Mouse (Mus musculus): ENCODE results near the gene Eif3i. TPM values are rescaled to one million over a fixed set of nuclear protein-coding genes. Genes with fewer than 3 reads are reported as not detected.

The Eif3i gene
- polyA plus RNA-seq, 1 experiment: 416 TPM

GRCm38 (mm10) chr4:129625496-129625895, 25.0 kb upstream of the Eif3i start:
- TF ChIP-seq USF1 (IDR thresholded peaks at IDR 0.05; ENCODE audit: low read depth): no peak
- Histone ChIP-seq H3K79me2 (ENCODE audit: control insufficient read depth, insufficient read depth) (peaks cover 6% of the 10 kb centered on the region), H3K4me3 (ENCODE audit: insufficient read depth, poor library complexity, severe bottlenecking) (no peak overlapping the region), H3K36me3 (ENCODE audit: control insufficient read depth, insufficient read depth) (peaks cover 37% of the 10 kb centered on the region), H3ac (ENCODE audit: control insufficient read depth, insufficient read length, low read depth) (no peak overlapping the region), H3K79me3 (ENCODE audit: low read depth) (no peaks in the 10 kb centered on the region), H3K27me3 (ENCODE audit: control insufficient read depth, insufficient read depth, insufficient read length) (no peaks in the 10 kb centered on the region)

GRCm38 (mm10) chr4:129625029-129625370, 24.6 kb upstream of the Eif3i start:
- no peak for TF ChIP-seq FOSL1 (IDR thresholded peaks at IDR 0.05; ENCODE audit: insufficient read depth, low read length, poor library complexity, severe bottlenecking)
- no peak for TF ChIP-seq USF1 (IDR thresholded peaks at IDR 0.05; ENCODE audit: low read depth)
- no peak for TF ChIP-seq MYOG (IDR thresholded peaks at IDR 0.05; ENCODE audit: control insufficient read depth, extremely low read depth, insufficient read length)
- TF ChIP-seq CEBPB (IDR thresholded peaks at IDR 0.05; ENCODE audit: low read depth): no peak
- no peak for TF ChIP-seq MAX (IDR thresholded peaks at IDR 0.05)
- Histone ChIP-seq H3K4me3 (ENCODE audit: insufficient read depth, poor library complexity, severe bottlenecking) (no peak overlapping the region), H3K27me3 (ENCODE audit: control insufficient read depth, insufficient read depth, insufficient read length) (no peaks in the 10 kb centered on the region), H3K79me3 (ENCODE audit: low read depth) (no peaks in the 10 kb centered on the region), H3K79me2 (ENCODE audit: control insufficient read depth, insufficient read depth) (peaks cover 6% of the 10 kb centered on the region), H3K36me3 (ENCODE audit: control insufficient read depth, insufficient read depth) (peaks cover 32% of the 10 kb centered on the region), H3ac (ENCODE audit: control insufficient read depth, insufficient read length, low read depth) (no peak overlapping the region)

GRCm38 (mm10) chr4:129624281-129625028, 24.0 kb upstream of the Eif3i start:
- peaks cover 27% of the 10 kb centered on the region for H3K36me3 ChIP-seq (ENCODE audit: control insufficient read depth, insufficient read depth)
- H3ac ChIP-seq (ENCODE audit: control insufficient read depth, insufficient read length, low read depth): no peak overlapping the region
- peaks cover 6% of the 10 kb centered on the region for H3K79me2 ChIP-seq (ENCODE audit: control insufficient read depth, insufficient read depth)
- H3K79me3 ChIP-seq (ENCODE audit: low read depth): no peaks in the 10 kb centered on the region
- no peaks in the 10 kb centered on the region for H3K27me3 ChIP-seq (ENCODE audit: control insufficient read depth, insufficient read depth, insufficient read length)
- H3K4me3 ChIP-seq (ENCODE audit: insufficient read depth, poor library complexity, severe bottlenecking): peak overlapping the region; percentile 29
- TF ChIP-seq MYOG (IDR thresholded peaks at IDR 0.05; ENCODE audit: control insufficient read depth, extremely low read depth, insufficient read length) (no peak), CTCF (IDR thresholded peaks at IDR 0.05; ENCODE audit: control insufficient read depth, insufficient read depth, insufficient read length) (no peak), FOSL1 (IDR thresholded peaks at IDR 0.05; ENCODE audit: insufficient read depth, low read length, poor library complexity, severe bottlenecking) (no peak), CEBPB (IDR thresholded peaks at IDR 0.05; ENCODE audit: low read depth) (no peak), USF1 (IDR thresholded peaks at IDR 0.05; ENCODE audit: low read depth) (no peak), MYOD1 (IDR thresholded peaks at IDR 0.05; ENCODE audit: control insufficient read depth, insufficient read length, low read depth) (no peak), MAX (IDR thresholded peaks at IDR 0.05) (no peak)

- Histone ChIP-seq H3K36me3 (ENCODE audit: control insufficient read depth, insufficient read depth) (peaks cover 20% of the 10 kb centered on the region), H3ac (ENCODE audit: control insufficient read depth, insufficient read length, low read depth) (peak within 1 kb of the TSS; percentile 55), H3K79me3 (ENCODE audit: low read depth) (no peaks in the 10 kb centered on the region), H3K79me2 (ENCODE audit: control insufficient read depth, insufficient read depth) (peaks cover 6% of the 10 kb centered on the region), H3K4me3 (ENCODE audit: insufficient read depth, poor library complexity, severe bottlenecking) (peak within 1 kb of the TSS; percentile 29), H3K27me3 (ENCODE audit: control insufficient read depth, insufficient read depth, insufficient read length) (no peaks in the 10 kb centered on the region)
- TF ChIP-seq CEBPB (IDR thresholded peaks at IDR 0.05; ENCODE audit: low read depth) (no peak), USF1 (IDR thresholded peaks at IDR 0.05; ENCODE audit: low read depth) (no peak), CTCF (IDR thresholded peaks at IDR 0.05; ENCODE audit: control insufficient read depth, insufficient read depth, insufficient read length) (no peak), MYOG (IDR thresholded peaks at IDR 0.05; ENCODE audit: control insufficient read depth, extremely low read depth, insufficient read length) (no peak), FOSL1 (IDR thresholded peaks at IDR 0.05; ENCODE audit: insufficient read depth, low read length, poor library complexity, severe bottlenecking) (no peak), MAX (IDR thresholded peaks at IDR 0.05) (no peak), MYOD1 (IDR thresholded peaks at IDR 0.05; ENCODE audit: control insufficient read depth, insufficient read length, low read depth) (no peak)
Measured at GRCm38 (mm10) chr4:129623681-129624091, 23.2 kb upstream of the Eif3i start, which contains the start of gene Ccdc28b. Gene Ccdc28b (minus strand): TSS chr4:129623947.

- peak overlapping the region; percentile 29 for H3K4me3 ChIP-seq (ENCODE audit: insufficient read depth, poor library complexity, severe bottlenecking)
- peaks cover 13% of the 10 kb centered on the region for H3K36me3 ChIP-seq (ENCODE audit: control insufficient read depth, insufficient read depth)
- no peaks in the 10 kb centered on the region for H3K27me3 ChIP-seq (ENCODE audit: control insufficient read depth, insufficient read depth, insufficient read length)
- TF ChIP-seq MYOG (IDR thresholded peaks at IDR 0.05; ENCODE audit: control insufficient read depth, extremely low read depth, insufficient read length) (no peak), CEBPB (IDR thresholded peaks at IDR 0.05; ENCODE audit: low read depth) (no peak), CTCF (IDR thresholded peaks at IDR 0.05; ENCODE audit: control insufficient read depth, insufficient read depth, insufficient read length) (no peak), MYOD1 (IDR thresholded peaks at IDR 0.05; ENCODE audit: control insufficient read depth, insufficient read length, low read depth) (no peak), USF1 (IDR thresholded peaks at IDR 0.05; ENCODE audit: low read depth) (no peak), MAX (IDR thresholded peaks at IDR 0.05) (no peak), FOSL1 (IDR thresholded peaks at IDR 0.05; ENCODE audit: insufficient read depth, low read length, poor library complexity, severe bottlenecking) (no peak)
- H3K79me3 ChIP-seq (ENCODE audit: low read depth): peaks cover 4% of the 10 kb centered on the region
- H3ac ChIP-seq (ENCODE audit: control insufficient read depth, insufficient read length, low read depth): peak overlapping the region; percentile 55
- peaks cover 12% of the 10 kb centered on the region for H3K79me2 ChIP-seq (ENCODE audit: control insufficient read depth, insufficient read depth)
Measured at GRCm38 (mm10) chr4:129622803-129623535, 22.5 kb upstream of the Eif3i start.

Data from C2C12 (cell line).